Mouse (Mus musculus) heart, adult 2 months (tissue): Measurements from ENCODE around the gene Cacna2d4.

ENCODE experiments used
- CTCF ChIP-seq: fragments of 200-600 bp; IDR thresholded peaks from 2 replicates; pipeline ENCODE4 v1.8.1; 2022; ENCODE audit warnings: antibody characterized with exemption, mild to moderate bottlenecking, moderate library complexity
- EP300 ChIP-seq: fragments of 200-500 bp; IDR thresholded peaks from 2 replicates; pipeline ENCODE4 v1.6.1; 2011; ENCODE audit warnings: low read depth, low read length, control low read depth; ENCODE audit not compliant: insufficient read depth
- POLR2A ChIP-seq: fragments of 200-500 bp; IDR thresholded peaks from 2 replicates; pipeline ENCODE4 v1.6.1; 2011; ENCODE audit warnings: mild to moderate bottlenecking, low read depth, low read length, control low read depth; ENCODE audit not compliant: insufficient read depth

GRCm38 (mm10) chr6:119313588-119314375, 77.5 kb downstream of the Cacna2d4 start:
- TF ChIP-seq POLR2A (no peak), CTCF (no peak), EP300 (no peak)
